Mouse (Mus musculus) ZHBTc4 (cell line): ENCODE measurements at regions not wholly inside any gene's neighbourhood (a gene's known extent, or its start where the extent isn't known, plus 50 kb on each side); places are given as distances from the start of the nearest gene placed in this dataset.

ENCODE experiments used
- DNase-seq: peaks from one replicate; pipeline ENCODE4 v3.0.0-alpha.2; 2011; ENCODE audit warnings: low read depth, low spot score

GRCm38 (mm10) chr15:19242962-19243361 lies 424.2 kb downstream of the Cdh10 start:
- peak; percentile 50 for DNase-seq

GRCm38 (mm10) chr15:19247489-19247888 lies 428.7 kb downstream of the Cdh10 start:
- no peak for DNase-seq

GRCm38 (mm10) chr15:19275968-19276826 lies 457.4 kb downstream of the Cdh10 start:
- DNase-seq: no peak

- DNase-seq: no peak
Measured at GRCm38 (mm10) chr15:19316380-19316779, 497.6 kb downstream of the Cdh10 start.

- no peak for DNase-seq
Measured at GRCm38 (mm10) chr15:19356322-19356721, 537.6 kb downstream of the Cdh10 start.

DNA sequence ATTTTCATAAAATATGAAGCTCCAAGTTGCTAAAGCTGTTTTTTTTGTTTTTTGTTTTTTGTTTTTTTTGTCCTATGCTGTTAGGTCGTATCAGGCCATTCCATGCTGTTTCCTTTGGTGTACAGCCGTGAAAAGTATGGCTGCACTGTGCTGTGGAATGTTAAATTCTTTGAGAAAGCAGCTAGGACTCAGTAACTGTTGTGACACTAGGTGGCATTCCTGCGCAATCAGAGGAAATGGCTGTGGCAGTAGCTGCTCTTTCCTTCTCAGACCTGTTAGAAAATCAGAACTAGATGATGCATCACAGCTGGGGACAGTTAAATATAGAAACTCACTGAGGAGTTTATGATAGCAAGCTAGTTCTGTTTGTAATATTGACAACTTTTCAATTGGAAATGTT lies 541.9 kb downstream of the Cdh10 start:
- peak; percentile 46 for DNase-seq

GRCm38 (mm10) chr15:19389951-19390350 lies 571.2 kb downstream of the Cdh10 start:
- DNase-seq: peak; percentile 59

GRCm38 (mm10) chr15:19391250-19391982 lies 572.7 kb downstream of the Cdh10 start:
- peak; percentile 10 for DNase-seq

GRCm38 (mm10) chr15:19395681-19396080 lies 576.9 kb downstream of the Cdh10 start:
- peak; percentile 45 for DNase-seq
